Mouse (Mus musculus) monocyte, adult 5-6 weeks (primary cell): ENCODE data around the gene Slc22a18. TPM values are rescaled to one million over a fixed set of nuclear protein-coding genes. Genes with fewer than 3 reads are reported as not detected.

Experiments used
- ATAC-seq: fragments of 153-309, 156-312 bp; replicated peaks from 2 replicates; pipeline ENCODE4 v1.8.0; 2017; ENCODE audit warnings: mild to moderate bottlenecking; ENCODE audit not compliant: low TSS enrichment, insufficient number of reproducible peaks, severe bottlenecking, poor library complexity, low FRiP score
- total RNA-seq: library from RNA; stranded (forward); fragments of 200-1000, 200-491, 200-594 nt; gene quantifications from 3 replicates; pipeline ENCODE4 v1.2.3, GENCODE M21; 2017

The Slc22a18 gene
- total RNA-seq, 1 experiment from 2014 or later = not detected

DNA sequence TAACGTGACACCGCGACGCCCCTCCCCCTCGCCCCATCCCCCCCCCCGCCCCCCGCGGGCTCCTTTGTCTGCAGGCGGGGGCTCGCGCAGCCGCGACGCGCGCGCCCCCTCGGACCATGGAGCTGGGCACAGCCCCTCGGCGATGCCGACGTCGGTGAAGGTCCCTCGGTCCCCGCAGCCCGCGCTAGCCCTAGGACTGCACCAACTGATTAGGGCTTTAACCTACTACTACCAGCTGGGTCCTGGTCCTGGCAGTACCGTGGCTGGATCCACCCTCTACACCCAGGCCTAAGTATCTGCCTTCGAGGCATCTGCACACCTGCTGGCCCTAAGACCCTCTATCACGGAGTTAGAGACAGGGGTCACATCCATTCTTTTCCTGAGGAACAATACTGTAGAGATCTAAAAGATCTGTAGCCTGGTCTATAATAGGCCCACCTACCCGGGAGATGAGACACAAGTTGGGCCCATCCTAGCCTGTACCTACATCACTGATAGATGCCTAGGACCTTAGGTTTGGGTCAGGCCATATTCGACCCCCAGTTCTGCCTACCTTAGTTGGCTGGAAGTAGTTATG lies 12.2 kb upstream of the Slc22a18 start:
- ATAC-seq = no peak

DNA sequence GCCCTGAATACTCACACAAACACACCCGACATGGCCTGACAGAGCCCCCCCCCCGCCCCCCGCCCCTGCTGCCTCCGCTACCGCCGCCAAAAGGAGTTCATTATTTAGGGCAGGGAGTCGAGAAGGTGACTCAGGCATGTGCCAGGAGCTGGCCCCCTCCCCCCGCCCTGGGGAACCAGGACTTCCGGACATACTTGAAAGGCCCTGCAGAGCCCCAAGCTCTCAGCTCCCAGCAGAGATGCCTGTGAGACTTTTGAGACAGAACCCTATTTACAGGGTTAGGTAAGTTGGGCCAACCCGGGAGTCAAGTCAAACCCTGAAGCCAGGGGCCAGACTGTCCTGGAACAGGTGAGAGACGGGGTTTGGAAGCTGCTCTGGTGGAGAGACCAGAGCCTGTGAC lies 11.6 kb upstream of the Slc22a18 start:
- ATAC-seq = no peak

DNA sequence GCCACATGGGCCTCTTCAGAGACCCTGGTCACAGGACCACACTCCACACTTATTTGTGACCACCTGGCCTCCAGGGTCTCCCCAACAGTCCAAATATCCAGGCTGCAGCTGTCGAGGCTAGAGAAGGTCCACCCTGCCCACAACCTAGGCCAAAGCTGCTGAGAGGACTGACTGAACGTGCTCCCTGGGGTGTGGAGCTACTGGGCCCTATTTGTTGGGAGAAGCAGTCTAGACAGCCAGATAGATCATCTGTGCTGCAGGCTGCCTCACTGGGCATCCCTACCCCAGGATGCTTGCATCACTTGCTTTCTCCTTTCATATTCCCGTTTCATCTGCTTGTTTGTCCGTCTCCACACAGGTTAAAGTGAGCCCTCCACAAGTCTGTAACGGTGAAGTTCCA lies 11.0 kb upstream of the Slc22a18 start:
- no peak for ATAC-seq

DNA sequence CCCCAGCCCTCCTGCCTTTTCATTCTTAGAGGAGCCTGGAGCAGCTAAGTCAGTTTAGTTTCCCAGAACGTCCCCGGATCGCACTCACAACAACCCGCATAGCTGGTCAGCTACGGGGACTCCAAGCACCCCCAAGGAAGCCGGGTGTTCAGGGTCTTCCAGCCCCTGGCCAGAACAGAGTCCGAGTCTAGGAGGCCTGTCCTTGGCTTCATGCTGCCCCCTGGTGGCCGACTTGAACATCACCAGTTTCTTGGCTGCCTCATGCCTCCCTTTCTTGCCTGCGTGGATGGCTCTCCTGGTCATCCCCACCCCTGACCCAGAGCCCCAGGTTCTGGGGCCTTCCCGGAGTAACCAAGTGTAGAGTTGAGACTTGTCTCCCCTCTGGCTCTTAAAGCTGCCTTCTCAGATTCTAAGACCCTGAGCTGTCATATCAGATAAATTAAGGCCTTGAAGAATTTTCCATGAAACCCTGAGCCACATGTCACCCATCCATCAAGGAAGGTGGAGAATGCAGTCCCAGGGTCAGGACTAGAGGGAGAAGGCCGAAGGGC lies 9.6 kb upstream of the Slc22a18 start:
- 0 out of 2 replicates have a peak, but pooled peaks have one; percentile 28 for ATAC-seq

DNA sequence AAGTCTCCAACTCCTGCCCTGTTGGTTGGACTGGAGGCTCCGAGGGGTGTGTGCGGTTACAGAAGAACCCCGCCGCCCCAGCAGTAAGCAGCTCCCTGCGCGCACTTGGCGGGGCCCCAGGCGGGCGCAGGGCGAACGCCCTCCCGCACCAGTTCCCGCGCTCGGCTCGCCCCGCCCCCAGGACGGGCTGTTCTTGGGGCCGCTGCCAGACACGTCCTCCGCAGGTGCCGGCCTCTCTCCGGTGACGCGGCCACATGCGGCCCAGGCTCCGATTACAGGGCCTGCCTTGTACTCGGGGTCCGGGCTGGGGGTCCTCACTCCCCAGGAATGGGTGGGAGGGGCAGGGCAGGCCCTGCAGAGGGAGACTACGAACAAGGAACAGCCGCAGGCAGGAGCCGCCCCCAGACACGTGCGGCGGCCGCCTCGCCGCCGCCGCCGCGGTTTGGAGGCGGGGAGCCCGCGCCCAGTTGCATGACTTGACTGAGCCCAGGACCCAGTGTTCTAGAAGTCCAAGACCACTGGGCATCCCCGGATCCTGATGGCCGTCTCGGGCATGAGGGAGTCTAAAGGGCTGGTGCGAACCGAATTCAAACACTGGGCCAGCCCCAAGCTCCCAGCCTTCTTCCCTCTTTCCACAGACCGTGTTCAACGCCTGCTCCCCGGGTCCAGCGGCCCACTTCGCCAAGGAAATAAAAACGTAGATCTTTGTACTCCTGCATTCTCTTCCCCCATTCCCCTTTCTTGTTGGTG lies 8.6 kb upstream of the Slc22a18 start:
- ATAC-seq = no peak

DNA sequence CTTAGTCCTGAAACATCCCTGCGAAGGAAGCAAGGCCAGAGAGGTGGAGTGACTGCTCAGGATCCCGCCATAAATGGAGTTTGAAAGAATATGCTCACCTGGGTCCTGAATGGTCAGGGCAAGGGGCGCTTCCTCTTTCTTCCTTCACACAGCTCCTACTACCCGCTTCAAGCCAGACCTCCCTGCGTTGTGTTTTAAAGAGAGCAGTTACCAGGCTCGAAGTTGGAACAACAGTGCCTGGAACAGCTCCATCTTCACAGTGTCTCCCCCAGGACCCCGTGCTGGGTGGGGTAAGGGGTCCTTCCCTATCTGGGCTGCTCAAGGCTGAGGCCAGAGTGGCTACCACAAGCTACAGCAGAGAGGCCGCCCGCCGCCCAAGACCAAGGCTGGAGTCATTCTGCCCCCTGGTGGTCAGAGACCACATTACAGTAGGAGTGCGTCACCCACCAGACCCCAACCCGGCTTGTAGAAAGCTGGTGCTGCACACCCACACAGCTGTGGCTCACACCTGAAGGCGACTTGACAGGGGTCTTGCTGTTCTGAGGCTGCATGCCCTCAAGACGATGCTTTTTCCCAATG lies 7.3 kb upstream of the Slc22a18 start:
- ATAC-seq = peak; percentile 53

DNA sequence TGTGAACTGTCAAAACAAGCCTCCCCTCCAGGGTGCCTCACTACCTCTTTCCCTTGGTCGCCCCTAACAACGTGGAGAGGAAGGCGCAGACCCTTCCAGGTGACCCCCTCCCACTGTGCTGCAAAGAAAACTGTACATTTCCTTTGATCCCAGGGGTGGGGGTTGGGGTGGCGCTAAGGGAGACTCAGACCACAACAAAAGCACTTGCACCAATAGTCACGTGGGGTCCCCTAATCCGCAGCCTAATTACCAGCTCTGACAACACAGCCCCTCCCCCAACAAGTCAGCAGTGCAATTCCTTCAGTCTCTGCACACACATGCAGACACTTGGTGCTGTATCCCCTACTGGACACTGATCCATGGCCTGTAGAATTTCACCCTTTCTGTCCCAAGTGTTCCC lies 5.8 kb upstream of the Slc22a18 start:
- no peak for ATAC-seq

DNA sequence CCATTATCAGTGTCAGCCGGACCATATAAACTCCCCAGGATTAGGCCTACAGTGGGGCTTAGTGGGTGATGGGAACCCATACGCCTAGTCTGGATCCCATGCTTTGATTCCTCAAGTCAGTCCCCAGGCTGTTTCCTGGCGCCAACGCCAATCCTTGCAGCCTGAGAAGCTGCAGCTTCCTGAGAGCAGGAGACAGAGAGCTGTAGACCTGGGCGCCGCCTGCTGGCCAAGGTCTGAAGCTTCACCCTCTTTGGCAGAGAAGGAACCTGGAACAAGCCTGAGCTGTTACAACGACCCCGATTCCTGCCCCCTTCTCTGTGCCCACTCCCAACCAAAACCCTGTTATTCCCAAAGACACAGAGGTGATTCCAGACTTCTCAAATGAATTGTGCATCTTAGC lies 3.6 kb upstream of the Slc22a18 start:
- 0 out of 2 replicates have a peak, but pooled peaks have one; percentile 41 for ATAC-seq

DNA sequence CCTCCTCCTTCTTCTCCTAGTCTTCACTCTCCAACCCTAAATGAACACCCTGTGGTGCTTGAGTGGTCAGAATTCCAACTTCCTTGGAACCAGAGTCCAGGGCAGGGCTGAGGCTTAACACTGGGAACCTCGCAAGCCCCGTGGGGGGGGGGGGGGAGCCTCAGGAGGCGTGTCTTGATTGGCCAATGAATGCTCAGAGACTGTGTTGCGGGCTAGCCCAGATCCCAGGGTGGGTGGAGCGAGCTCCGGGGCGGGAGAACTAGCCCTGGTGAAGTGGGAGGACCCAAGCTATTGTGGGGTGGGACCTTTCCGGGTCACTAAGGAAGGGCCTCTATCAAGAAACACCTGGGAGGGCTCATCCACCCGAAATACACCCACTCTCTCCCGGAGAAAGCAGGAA lies 1.3 kb downstream of the Slc22a18 start:
- ATAC-seq = no peak

DNA sequence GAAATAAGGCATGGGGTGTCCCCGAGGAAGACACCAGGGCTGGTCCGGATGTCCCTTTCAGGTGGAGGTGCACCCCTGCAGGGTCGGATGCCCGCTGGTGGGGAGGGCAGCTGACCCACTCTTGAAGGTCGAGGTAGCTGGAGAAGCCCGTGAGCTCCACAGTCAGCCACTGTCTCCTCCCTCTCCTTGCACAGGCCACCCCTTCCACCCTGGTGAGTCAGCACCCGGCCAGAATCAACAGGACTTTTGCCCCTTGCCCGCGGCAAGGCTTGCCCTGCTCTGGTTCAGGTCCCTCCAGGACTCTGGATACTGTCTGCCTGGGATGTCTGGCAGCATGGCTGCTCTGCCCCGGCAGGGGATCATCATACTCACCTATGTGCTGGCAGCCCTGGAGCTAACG lies 2.3 kb downstream of the Slc22a18 start:
- no peak for ATAC-seq

DNA sequence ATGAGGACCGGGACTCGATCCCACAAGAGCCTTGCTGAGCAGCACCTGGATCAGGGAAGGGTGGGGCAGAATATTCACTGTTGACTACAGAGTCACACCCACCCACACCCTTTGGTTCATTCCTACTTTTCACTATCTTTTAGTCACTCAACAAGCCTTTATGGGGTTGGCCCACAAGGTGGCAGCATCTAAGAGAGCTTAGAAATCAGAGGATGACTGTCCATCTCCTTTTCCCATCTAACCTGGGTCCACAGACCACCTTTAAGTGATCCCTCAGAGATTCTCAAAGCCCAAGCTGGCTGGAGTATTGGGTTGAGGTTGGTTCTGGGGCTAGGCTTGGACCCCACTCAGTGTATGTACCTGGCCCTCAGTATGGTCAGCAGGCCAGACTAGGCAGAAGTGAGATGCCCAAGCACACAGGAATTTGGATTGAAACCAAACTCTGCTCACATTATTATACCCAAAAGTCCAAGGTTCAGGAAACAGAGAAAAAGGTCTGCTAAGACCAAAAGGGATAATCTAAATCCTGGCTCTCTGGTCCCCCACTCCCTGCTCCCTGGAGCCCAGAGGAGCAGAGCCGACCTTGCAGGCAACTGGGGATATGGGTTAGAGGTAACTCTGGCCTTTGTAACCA lies 3.3 kb downstream of the Slc22a18 start:
- ATAC-seq = no peak

DNA sequence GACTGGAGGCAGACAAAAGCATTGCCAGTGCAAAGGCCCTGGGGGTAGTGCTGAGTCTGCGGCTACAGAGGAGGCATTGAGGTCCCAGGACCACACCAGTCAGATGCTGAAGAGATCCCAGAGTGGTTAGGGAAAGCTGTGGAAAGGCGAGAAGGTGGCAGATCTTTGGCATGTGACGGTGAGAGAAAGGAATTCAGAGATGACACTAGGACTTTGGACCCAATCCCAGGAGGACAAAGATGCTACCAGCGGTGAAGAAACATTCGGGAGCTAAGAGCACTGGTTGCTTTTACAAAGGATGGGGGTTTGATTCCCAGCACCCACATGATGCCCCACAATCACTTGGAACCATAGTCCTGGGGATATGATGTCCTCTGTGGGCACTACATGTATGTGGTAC lies 4.3 kb downstream of the Slc22a18 start:
- no peak for ATAC-seq

DNA sequence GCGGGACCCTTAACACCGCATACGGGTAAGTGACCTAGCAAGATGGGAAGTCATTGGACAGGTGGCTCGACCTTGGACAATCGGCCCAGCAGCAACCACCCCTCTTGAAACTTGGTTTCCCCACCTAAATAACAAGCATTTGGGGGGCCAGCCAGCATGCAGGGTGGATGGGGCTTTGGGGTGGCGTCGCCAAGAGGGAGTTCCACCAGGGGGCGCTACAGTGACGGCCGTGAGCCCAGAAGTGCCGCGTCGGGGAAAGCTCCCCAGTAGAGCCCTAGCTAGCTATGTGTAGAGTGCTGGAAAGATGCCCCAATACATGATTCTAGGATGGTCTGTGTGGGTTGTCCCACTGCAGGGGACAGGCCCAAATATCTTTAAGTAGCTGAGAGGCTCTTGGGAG lies 7.0 kb downstream of the Slc22a18 start:
- no peak for ATAC-seq

DNA sequence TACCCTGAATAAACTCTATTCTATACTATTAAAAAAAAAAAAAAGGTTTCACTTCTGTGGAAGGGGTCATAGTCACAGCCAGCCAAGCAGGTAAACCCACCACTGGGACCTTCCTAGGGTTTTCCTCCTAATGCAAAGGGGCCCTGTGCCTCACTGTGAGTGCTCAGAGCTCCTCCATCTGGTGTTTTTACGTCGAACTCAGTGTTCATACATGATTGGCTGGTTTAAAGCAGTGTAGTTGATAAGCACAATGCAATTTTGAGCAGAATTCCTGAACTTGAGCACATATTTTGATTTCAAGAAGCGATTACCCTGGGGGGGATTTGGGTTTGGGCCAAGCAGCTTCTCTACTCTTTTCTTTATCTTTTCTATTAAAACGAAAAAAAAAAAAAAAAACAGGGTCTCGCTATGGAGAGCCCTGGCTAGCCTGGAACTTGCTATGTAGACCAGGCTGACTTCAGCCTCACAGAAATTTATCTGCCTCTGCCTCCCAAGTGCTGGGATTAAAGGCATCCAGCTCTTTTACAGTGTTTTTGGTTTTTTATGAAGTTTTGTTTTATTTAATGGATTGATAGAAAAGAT lies 8.4 kb downstream of the Slc22a18 start:
- no peak for ATAC-seq

DNA sequence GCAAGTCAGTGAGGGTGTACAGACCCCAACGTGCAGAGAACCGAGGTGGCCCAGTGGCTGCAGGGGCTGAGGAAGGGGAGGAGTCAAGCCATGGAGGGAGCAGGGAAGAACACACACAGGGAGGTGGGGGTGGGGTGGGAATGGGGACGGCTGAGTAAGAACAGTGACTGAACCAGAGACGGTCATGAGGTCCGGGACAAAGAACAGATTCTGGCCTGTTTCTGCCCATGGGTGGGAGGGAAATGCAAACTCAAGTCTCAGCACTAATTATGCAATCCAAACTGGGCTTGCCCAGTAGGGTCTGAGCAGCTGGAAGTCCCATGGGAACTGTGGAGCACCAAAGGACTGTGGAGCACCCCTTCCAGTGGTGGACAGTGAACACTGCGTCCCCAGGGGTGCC lies 9.0 kb downstream of the Slc22a18 start:
- no peak for ATAC-seq

DNA sequence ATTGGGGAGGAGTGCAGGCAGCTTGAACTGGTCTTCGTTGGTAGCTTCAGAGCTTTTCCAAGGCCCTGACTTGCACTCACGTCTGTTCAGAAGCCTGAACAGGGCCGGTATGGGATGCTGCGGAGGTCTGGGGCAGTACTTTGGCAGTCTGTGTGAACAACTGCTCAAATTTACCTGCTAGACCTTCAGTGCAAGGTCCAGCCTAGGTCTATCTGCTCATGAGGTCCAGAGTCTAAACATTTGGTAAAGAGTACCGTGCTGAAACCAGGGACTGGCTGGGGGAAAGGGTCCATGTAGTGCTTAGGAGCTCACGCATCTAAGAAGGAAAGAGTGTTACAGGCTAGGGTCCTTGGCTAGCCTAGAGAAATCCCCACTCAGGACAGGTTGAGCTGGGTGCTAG lies 16.2 kb downstream of the Slc22a18 start:
- no peak for ATAC-seq

DNA sequence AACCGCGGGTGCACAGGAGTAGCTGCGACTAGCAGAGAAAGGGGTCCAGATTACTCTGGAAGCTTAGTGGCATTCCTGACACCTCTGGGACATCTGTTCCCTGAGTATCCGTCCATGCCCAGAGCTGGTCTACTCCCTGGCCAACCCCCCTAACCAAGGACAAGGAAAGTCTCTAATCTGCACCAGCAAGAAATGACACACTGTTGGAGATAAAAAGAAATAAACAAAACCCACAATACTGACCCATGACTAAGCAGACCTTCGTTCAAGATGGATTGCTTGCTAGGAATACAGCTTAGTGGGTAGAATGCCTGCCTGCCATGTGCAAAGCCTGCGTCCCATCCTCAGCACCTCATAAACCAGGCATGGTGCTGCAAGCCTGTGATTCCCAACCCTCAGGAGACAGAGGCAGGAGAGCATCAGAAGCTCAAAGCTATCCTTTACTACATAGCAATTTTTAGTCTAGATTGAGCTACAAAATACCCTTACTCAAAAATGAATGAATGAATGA lies 20.1 kb downstream of the Slc22a18 start:
- no peak for ATAC-seq

DNA sequence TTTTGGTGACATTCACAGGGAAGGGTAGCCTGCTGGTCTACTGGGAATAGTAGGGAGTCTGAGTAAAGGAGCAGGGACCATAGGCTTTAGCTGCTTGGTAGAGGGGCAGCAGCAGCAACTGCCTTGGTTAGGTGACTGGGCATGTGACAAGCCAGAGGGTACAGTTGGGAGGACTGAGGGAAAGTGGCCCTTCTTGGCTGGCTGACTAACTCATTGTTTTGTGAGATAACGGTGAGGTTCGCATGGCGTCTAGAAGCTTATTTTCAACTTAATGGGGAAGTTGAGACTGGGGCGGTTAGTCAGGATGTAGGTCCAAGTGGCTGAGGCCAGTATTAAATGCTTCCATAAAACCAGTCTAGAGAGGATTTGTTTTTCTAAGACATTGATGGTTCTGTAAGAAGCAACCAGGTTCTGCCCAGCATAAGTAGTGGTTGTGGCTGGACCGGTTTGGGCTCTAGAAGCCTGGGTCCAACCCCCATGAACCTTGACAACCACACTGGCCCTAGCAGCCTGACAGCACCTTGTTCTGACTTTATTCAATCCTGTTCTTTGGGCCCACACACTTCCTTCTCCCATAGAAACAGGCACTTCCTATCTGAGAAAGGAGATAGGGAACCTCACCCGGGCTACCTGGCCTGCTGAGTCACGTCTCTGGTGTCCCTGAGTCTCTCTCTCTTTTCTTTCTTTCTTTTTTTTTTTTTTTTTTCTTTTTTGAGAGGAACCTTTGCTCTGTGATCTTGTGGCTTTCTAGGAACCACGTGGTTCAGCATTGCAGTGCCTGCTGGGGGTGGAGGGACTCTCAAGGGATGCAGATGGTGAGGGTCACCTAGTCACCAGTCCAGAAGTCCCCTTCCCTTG lies 21.8 kb downstream of the Slc22a18 start:
- ATAC-seq = no peak
